Mouse (Mus musculus): ENCODE results near the gene Erc2.

GRCm38 (mm10) chr14:28242743-28243142 lies 620.5 kb downstream of the Erc2 start:
- TF ChIP-seq CTCF (IDR thresholded peaks at IDR 0.05; ENCODE audit: low read depth) (no peak), EP300 (IDR thresholded peaks at IDR 0.05; ENCODE audit: low read depth) (no peak)

Data from liver, postnatal 0 days (tissue).